Mouse (Mus musculus) midbrain, embryonic 14.5 days (tissue): ENCODE results near the gene Pmis2. TPM values are rescaled to one million over a fixed set of nuclear protein-coding genes. Genes with fewer than 3 reads are reported as not detected.

Experiments used
- ATAC-seq: fragments of 200-750 bp; cut with Nextera tagmentation; 2 replicates; pipeline ENCODE4 v1.8.0; 2017; ENCODE audit warnings: moderate number of reproducible peaks, moderate library complexity; ENCODE audit not compliant: low FRiP score, low TSS enrichment
- DNase-seq: peaks from one replicate; pipeline ENCODE4 v3.0.0-alpha.2; 2015
- H3K27ac ChIP-seq: fragments of 300-500 bp; sonication (generic); replicated peaks from 2 replicates; pipeline ENCODE4 v1.5.1; 2014; ENCODE audit warnings: mild to moderate bottlenecking, low read depth, low read length, moderate library complexity
- H3K27me3 ChIP-seq: fragments of 300-500 bp; sonication (generic); 2 replicates; pipeline ENCODE4 v1.6.1; 2014; ENCODE audit warnings: low read length, control low read depth, mixed read lengths; ENCODE audit not compliant: control insufficient read depth, insufficient read depth
- H3K36me3 ChIP-seq: fragments of 300-500 bp; sonication (generic); 2 replicates; pipeline ENCODE4 v1.6.1; 2014; ENCODE audit warnings: low read length, control low read depth; ENCODE audit not compliant: control insufficient read depth, insufficient read depth
- H3K4me1 ChIP-seq: fragments of 300-500 bp; sonication (generic); 2 replicates; pipeline ENCODE4 v1.6.1; 2014; ENCODE audit warnings: mild to moderate bottlenecking, antibody characterized with exemption, low read length, control low read depth; ENCODE audit not compliant: control insufficient read depth, insufficient read depth
- H3K4me2 ChIP-seq: fragments of 300-500 bp; sonication (generic); 2 replicates; pipeline ENCODE4 v1.6.1; 2014; ENCODE audit warnings: mild to moderate bottlenecking, low read length, moderate library complexity
- H3K4me3 ChIP-seq: fragments of 300-500 bp; sonication (generic); replicated peaks from 2 replicates; pipeline ENCODE4 v1.5.1; 2014; ENCODE audit warnings: low read depth, low read length
- H3K9ac ChIP-seq: fragments of 300-500 bp; sonication (generic); replicated peaks from 2 replicates; pipeline ENCODE4 v1.6.1; 2014; ENCODE audit warnings: mild to moderate bottlenecking, low read length, moderate library complexity
- H3K9me3 ChIP-seq: fragments of 300-500 bp; sonication (generic); 2 replicates; pipeline ENCODE4 v1.6.1; 2016; ENCODE audit warnings: low read length, control low read depth, mixed read lengths; ENCODE audit not compliant: control insufficient read depth
- WGBS: fragments of 180-500 bp; shearing (Covaris S2); extraction: QIAGEN DNeasy Blood & Tissue Kit; methylation state at CpG from one replicate; pipeline ENCODE4 v1.1.7; 2014; 5-methylcytosine and 5-hydroxymethylcytosine counted together
- polyA plus RNA-seq: library from polyadenylated mRNA; unstranded; fragments of >200 nt; fragmentation: Nextera tagmentation; extraction: Ambion mirVana; gene quantifications from 2 replicates; pipeline ENCODE4 v1.2.1, GENCODE M21; 2014

Pmis2 gene
- polyA plus RNA-seq, 1 experiment from 2014 or later: not detected

GRCm38 (mm10) chr7:30698101-30698500, 26.7 kb upstream of the Pmis2 start:
- Histone ChIP-seq H3K4me1 (no peaks in the 10 kb centered on the region), H3K36me3 (no peaks in the 10 kb centered on the region), H3K9me3 (no peaks in the 10 kb centered on the region), H3K4me3 (no peak overlapping the region), H3K27me3 (no peaks in the 10 kb centered on the region), H3K4me2 (no peak overlapping the region), H3K9ac (no peak overlapping the region), H3K27ac (no peak overlapping the region)
- ATAC-seq (no peak), DNase-seq (no peak)
- WGBS: 70% methylated on average over 5 of the region's 5 CpGs

- DNase-seq: no peak
- no peaks in the 10 kb centered on the region for H3K9me3 ChIP-seq
- no peak for ATAC-seq
- no peak overlapping the region for H3K9ac ChIP-seq
- H3K36me3 ChIP-seq: no peaks in the 10 kb centered on the region
- no peaks in the 10 kb centered on the region for H3K4me1 ChIP-seq
- H3K4me2 ChIP-seq: no peak overlapping the region
- no peak overlapping the region for H3K27ac ChIP-seq
- 74% methylated on average over 6 of the region's 6 CpGs for WGBS
- H3K4me3 ChIP-seq: no peak overlapping the region
- peaks cover 12% of the 10 kb centered on the region for H3K27me3 ChIP-seq
Observed at GRCm38 (mm10) chr7:30688325-30688724, 16.9 kb upstream of the Pmis2 start.

DNA sequence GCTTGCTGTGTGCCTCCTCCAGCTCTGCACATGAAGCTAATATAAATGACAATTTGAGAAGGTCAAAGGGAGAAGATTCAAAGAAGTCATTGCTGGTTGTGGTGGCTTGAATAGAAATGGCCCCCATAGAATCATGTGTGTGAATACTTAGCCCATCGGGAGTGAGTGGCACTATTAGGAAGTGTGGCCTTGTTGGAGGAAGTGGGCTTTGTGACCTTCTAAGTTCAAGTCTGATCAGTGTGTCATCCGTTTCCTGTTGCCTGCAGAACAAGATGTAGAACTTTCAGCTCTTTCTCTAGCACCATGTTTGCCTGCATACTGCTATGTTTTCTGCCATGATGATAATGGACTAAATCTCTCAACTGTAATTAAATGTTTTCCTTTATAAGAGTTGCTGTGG, 12.0 kb upstream of the Pmis2 start:
- ATAC-seq: no peak
- no peaks in the 10 kb centered on the region for H3K4me1 ChIP-seq
- no peak for DNase-seq
- no peak overlapping the region for H3K4me3 ChIP-seq
- H3K27ac ChIP-seq: no peak overlapping the region
- 80% methylated on average over 2 of the region's 2 CpGs for WGBS
- H3K9me3 ChIP-seq: no peaks in the 10 kb centered on the region
- H3K27me3 ChIP-seq: peaks cover 12% of the 10 kb centered on the region
- no peak overlapping the region for H3K4me2 ChIP-seq
- H3K9ac ChIP-seq: no peak overlapping the region
- H3K36me3 ChIP-seq: no peaks in the 10 kb centered on the region

- 75% methylated on average over 5 of the region's 5 CpGs for WGBS
- Histone ChIP-seq H3K36me3 (no peaks in the 10 kb centered on the region), H3K4me2 (no peak overlapping the region), H3K4me1 (no peaks in the 10 kb centered on the region), H3K4me3 (no peak overlapping the region), H3K9ac (no peak overlapping the region), H3K27ac (no peak overlapping the region), H3K27me3 (no peaks in the 10 kb centered on the region), H3K9me3 (no peaks in the 10 kb centered on the region)
- ATAC-seq (no peak), DNase-seq (no peak)
Observed at GRCm38 (mm10) chr7:30681897-30682296, 10.5 kb upstream of the Pmis2 start.

DNA sequence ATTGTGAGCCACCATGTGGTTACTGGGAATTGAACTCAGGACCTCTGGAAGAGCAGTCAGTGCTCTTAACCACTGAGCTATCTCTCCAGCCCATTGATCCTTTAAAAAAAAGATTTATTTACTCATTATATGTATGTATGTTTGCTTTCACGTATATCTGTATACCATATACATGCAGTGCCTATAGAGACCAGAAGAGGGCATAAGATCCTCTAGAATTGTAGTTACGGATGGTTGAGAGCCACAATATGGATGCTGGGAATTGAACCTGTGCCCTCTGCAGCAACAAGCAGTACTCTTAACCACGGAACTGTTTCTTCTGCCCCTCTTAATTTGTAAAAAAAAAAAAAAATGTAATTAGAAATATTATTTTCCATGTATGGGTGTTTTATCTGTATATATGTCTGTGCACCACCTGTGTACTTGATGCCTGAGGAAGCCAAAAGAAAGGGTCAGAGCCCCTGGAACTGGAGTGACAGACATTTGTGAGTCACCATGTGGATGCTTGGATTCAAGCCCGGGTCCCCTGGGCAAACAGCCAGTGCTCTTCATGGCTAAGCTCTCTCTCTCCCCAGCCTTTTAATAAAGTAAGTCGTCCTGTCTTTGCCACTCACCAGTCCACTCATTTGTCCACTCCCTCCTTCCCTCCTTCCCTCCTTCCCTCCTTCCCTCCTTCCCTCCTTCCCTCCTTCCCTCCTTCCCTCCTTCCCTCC, 7.0 kb upstream of the Pmis2 start:
- no peak overlapping the region for H3K27ac ChIP-seq
- no peak overlapping the region for H3K4me2 ChIP-seq
- no peaks in the 10 kb centered on the region for H3K4me1 ChIP-seq
- no peaks in the 10 kb centered on the region for H3K9me3 ChIP-seq
- H3K4me3 ChIP-seq: no peak overlapping the region
- H3K36me3 ChIP-seq: no peaks in the 10 kb centered on the region
- H3K9ac ChIP-seq: no peak overlapping the region
- no peaks in the 10 kb centered on the region for H3K27me3 ChIP-seq
- 63% methylated on average over 5 of the region's 5 CpGs for WGBS
- ATAC-seq (no peak), DNase-seq (peak; percentile 37)

DNA sequence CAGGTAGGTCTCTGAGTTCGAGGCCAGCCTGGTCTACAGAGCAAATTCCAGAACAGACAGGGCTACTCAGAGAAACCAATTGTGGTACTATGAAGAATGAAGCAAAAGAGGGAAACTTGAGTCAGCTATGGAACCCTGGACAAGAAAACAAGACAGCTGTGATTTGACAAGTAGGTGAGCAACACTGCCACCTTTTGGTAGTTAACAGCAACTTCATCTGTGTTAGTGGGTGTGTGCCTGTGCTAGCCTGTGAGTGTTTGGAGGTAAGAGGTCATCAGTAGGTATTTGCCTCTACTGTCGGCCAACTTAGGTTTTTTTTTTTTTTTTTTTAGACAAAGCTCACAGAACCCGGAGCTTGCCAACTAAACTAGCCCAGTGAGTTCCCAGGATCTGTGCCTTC, 2.2 kb downstream of the Pmis2 start:
- peaks cover 6% of the 10 kb centered on the region; the same call in 1 of the 2 replicates for H3K4me1 ChIP-seq
- DNase-seq (peak; percentile 19), ATAC-seq (no peak)
- H3K27me3 ChIP-seq: no peaks in the 10 kb centered on the region
- no peak overlapping the region for H3K9ac ChIP-seq
- H3K4me3 ChIP-seq: no peak overlapping the region
- no peak overlapping the region for H3K27ac ChIP-seq
- no peaks in the 10 kb centered on the region for H3K36me3 ChIP-seq
- WGBS: 39% methylated on average over 3 of the region's 3 CpGs
- H3K9me3 ChIP-seq: no peaks in the 10 kb centered on the region
- H3K4me2 ChIP-seq: no peak overlapping the region

DNA sequence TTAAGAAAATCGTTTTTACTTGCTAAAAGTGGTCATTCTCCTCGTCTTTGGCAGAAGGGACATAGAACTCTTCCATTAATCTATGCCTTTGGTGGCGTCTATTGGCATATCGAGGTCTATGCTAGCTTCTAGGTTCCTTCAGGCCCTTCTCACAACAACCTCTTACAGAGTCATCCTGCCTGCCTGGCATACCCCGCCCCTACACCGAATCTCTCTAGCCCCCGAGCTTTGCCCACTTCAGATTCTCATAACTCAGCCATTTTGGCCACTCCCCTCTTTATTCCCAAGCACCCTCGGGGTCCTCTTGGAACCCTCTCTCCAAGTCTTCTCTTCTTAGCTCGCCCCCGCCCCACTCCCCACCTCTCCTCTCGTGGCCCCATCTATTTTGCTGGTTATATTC, 6.1 kb downstream of the Pmis2 start:
- H3K4me3 ChIP-seq: peak overlapping the region; percentile 56
- peak overlapping the region; percentile 86 for H3K4me2 ChIP-seq
- DNase-seq (peak; percentile 50), ATAC-seq (no peak; the same call in 1 of the 2 replicates)
- H3K36me3 ChIP-seq: peaks cover 6% of the 10 kb centered on the region
- H3K4me1 ChIP-seq: peaks cover 6% of the 10 kb centered on the region; the same call in 1 of the 2 replicates
- no peaks in the 10 kb centered on the region for H3K27me3 ChIP-seq
- H3K27ac ChIP-seq: peak overlapping the region; percentile 78
- peak overlapping the region; percentile 73 for H3K9ac ChIP-seq
- 3% methylated on average over 11 of the region's 11 CpGs for WGBS
- H3K9me3 ChIP-seq: no peaks in the 10 kb centered on the region

DNA sequence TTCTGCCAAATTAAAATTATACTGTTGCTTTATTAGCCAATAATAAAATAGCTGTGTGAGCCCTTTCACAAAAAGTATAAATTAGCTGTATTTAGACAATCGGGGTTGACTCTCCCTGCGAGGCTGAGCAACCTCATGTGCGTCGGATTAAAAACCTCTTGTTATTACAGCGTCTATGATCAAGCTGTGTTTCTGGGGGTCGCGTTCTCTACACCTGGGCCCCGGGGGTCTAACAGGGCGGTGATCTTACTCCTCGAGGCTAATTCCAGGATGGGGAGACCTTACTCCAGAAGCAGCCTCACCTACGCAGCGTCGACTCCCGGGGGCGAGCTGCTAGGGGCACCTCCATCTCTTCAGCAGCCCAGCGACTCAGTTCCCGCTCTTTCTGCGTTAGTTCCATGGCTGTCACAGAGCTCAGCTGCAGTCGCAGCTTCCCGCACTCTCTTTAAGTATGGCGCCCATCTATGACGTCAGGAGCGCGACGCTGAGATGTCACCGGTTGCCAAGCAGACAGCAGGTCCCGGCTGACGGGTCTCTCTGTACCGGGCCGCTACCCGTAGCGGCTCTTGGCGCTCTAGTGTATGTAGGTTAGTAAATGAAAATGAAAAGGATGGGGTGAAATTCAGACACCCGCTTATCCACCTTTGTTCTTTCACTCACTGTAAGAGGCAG, 6.7 kb downstream of the Pmis2 start, which contains the start of gene Haus5:
Haus5 (minus strand) TSS at position 466 of the 672 bp plus-strand sequence.
- no peaks in the 10 kb centered on the region for H3K9me3 ChIP-seq
- peak within 1 kb of the TSS; percentile 73 for H3K9ac ChIP-seq
- H3K4me3 ChIP-seq: peak within 1 kb of the TSS; percentile 56
- WGBS: under 1% methylated on average over 34 of the region's 34 CpGs
- DNase-seq (peak; percentile 98), ATAC-seq (peak; percentile 92)
- H3K4me1 ChIP-seq: peaks cover 6% of the 10 kb centered on the region; the same call in 1 of the 2 replicates
- H3K27ac ChIP-seq: peak within 1 kb of the TSS; percentile 78
- H3K4me2 ChIP-seq: peak within 1 kb of the TSS; percentile 86
- no peaks in the 10 kb centered on the region for H3K27me3 ChIP-seq
- peaks cover 12% of the 10 kb centered on the region for H3K36me3 ChIP-seq
